Mouse (Mus musculus) NIH3T3 (cell line): Measurements from ENCODE around the gene Tchp.

ENCODE experiments used
- DNase-seq: peaks from one replicate; pipeline ENCODE4 v3.0.0-alpha.2; 2012; ENCODE audit warnings: low read depth

Gene Tchp

GRCm38 (mm10) chr5:114698044-114698746, 9.4 kb upstream of the Tchp start:
- no peak for DNase-seq

GRCm38 (mm10) chr5:114699015-114699414, 8.5 kb upstream of the Tchp start:
- no peak for DNase-seq

GRCm38 (mm10) chr5:114702403-114703392, 4.9 kb upstream of the Tchp start:
- peak; percentile 58 for DNase-seq

GRCm38 (mm10) chr5:114708491-114708890, 931 bp downstream of the Tchp start:
- no peak for DNase-seq

GRCm38 (mm10) chr5:114709357-114709756, 1.8 kb downstream of the Tchp start:
- DNase-seq = no peak

GRCm38 (mm10) chr5:114714551-114714950, 7.0 kb downstream of the Tchp start:
- no peak for DNase-seq

GRCm38 (mm10) chr5:114717292-114717691, 9.7 kb downstream of the Tchp start:
- no peak for DNase-seq

GRCm38 (mm10) chr5:114717937-114718336, 10.4 kb downstream of the Tchp start:
- no peak for DNase-seq

- DNase-seq = no peak
Observed at GRCm38 (mm10) chr5:114718483-114718882, 10.9 kb downstream of the Tchp start.

GRCm38 (mm10) chr5:114719003-114719927, 11.7 kb downstream of the Tchp start:
- peak; percentile 81 for DNase-seq

GRCm38 (mm10) chr5:114719928-114720270, 12.3 kb downstream of the Tchp start:
- DNase-seq = no peak

- no peak for DNase-seq
Observed at GRCm38 (mm10) chr5:114720784-114721183, 13.2 kb downstream of the Tchp start.

- DNase-seq = no peak
Observed at GRCm38 (mm10) chr5:114721969-114722368, 14.4 kb downstream of the Tchp start.

GRCm38 (mm10) chr5:114722846-114723245, 15.3 kb downstream of the Tchp start:
- no peak for DNase-seq

GRCm38 (mm10) chr5:114728160-114728559, 20.6 kb downstream of the Tchp start:
- DNase-seq = peak; percentile 77

- DNase-seq = no peak
Observed at GRCm38 (mm10) chr5:114730129-114730528, 22.6 kb downstream of the Tchp start.

- DNase-seq = no peak
Observed at GRCm38 (mm10) chr5:114731498-114731897, 23.9 kb downstream of the Tchp start.

- no peak for DNase-seq
Observed at GRCm38 (mm10) chr5:114731969-114732368, 24.4 kb downstream of the Tchp start.

- no peak for DNase-seq
Observed at GRCm38 (mm10) chr5:114733606-114734005, 26.0 kb downstream of the Tchp start.

- no peak for DNase-seq
Observed at GRCm38 (mm10) chr5:114737090-114737887, 29.7 kb downstream of the Tchp start.

GRCm38 (mm10) chr5:114738707-114739241, 31.2 kb downstream of the Tchp start:
- DNase-seq = no peak
